Mouse (Mus musculus) right cerebral cortex, postnatal 25 days (tissue): Measurements from ENCODE around the gene Krt28.
A peak's percentile ranks its signal among the peaks of the same experiment; 100 is the strongest.

ENCODE experiments used
- DNase-seq: peaks from one replicate; pipeline ENCODE4 v3.0.0; 2022

Gene Krt28

DNA sequence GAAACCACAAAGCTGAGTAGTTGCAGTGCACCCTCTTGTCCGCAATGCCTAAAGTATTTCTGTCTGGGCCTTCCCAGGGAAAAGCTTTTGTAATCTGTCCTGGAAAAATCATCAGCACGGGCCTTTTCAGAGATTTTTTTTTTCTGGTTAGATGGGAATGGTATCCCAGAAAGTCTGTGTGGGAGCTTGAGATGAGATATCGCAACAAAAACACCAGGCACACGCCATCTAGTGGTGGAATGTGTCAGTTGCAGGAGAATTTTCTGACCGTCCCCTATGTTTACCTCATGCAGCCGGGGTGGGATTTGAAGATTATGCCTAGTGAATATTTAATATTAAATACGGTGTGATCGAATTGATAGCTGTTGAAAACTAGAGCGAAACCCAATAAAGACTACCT, 10.3 kb downstream of the Krt28 start:
- peak; percentile 30 for DNase-seq

DNA sequence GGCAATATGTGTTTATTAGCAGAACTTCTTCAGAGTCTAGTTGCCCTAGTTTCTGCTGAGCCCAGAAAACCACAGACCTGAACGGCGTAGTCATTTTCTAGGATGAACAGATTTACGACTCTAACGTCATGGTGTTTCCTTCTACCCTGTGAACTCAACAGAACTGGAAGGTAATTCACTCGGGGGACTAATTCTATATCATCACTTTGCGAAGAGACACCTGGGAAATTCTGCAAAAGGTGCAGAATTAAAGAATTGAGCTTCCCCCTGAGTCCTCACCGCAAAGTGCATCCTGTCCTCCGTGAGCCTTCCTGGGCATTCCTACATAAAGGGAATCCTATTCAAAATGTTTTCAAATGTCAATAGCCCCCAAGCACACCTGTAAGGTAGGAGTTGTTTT, 13.3 kb downstream of the Krt28 start:
- no peak for DNase-seq

DNA sequence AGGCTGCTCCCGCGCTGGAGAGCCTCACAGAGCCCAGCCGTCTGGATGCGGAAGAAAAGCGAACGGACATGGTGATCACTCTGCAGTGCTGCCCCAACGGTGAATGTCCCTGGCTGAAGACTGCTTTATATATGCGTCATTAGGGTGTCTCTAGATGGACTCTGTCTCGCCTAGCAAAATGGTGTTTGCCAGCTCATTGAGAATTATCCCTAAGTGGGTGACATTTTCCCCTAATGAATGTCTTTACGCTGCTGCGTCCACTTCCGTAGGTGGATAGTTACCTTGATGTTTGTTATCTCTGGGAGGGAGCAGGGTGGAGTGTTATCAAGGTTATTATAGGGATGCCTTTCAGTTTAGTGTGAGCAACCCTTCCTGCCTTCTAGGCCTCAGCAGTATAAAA, 23.7 kb downstream of the Krt28 start, which contains the start of gene Krt27:
Gene Krt27 (minus strand): TSS at position 101 of the 400 bp plus-strand sequence.
- DNase-seq, result no peak

DNA sequence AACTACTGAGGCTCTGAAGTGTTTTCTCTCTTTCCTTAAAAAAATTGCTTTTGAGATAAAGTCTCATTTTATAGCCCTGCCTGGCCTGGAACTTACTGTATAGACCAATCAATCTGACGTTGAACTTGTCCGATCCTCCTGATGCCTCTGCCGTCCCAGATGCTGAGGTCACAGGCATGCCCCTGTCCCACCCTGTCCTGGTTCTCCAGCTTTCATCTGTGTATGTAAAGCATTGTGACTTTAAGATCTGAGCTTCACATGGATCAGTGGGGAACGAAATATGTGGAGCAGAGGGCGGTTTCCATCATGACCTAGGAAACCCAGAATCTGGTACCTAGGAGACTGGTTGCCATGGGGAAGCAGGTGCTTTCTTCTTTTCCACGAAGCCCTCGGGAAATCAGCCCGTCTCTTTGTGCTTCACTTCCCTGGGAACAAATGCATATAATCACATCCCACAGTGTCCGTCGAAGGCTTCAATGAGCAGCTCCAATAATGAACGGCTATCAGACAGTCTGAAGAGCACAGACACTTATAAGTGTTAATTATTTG, 35.3 kb downstream of the Krt28 start:
- no peak for DNase-seq

DNA sequence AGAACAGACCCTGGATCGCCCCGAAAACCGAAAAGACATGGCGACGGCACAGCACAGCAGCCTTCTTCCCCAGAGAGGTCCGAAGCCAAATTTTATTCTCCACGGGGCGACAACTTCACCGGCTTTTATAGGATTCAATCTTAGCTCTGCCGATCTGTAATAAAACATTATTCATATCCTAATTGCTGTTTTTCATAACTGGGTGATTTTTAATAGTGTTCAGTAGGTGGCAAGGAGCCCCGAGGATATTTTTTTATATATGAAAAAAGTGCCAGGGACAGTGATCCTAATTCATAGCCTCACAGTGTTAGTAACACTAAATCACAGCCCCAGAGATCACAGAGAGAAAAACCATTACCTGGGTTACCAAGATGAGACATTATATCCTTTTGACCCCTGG, 36.8 kb downstream of the Krt28 start, which contains the start of gene Krt26:
Gene Krt26 (minus strand): TSS at position 101 of the 400 bp plus-strand sequence.
- no peak for DNase-seq

DNA sequence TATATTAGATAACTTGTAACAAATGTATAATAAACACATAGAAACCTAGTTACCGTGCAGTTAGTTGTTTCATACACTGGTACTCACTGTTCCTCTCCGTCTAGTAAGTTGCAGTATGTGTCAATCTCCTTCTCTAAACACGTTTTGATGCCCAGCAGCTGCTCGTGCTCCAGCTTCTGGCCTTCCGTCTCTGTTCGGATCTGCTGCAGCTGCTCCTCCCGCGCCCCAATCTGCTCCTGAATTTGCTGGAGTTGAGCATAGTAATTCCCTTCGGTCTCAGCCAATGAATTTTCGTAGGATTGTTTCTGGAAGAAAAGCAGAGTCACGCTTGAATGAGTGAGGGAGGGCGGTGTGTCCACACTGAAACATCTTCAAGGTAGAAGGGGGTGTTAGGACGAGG, 41.3 kb downstream of the Krt28 start:
- DNase-seq, result peak; percentile 23

DNA sequence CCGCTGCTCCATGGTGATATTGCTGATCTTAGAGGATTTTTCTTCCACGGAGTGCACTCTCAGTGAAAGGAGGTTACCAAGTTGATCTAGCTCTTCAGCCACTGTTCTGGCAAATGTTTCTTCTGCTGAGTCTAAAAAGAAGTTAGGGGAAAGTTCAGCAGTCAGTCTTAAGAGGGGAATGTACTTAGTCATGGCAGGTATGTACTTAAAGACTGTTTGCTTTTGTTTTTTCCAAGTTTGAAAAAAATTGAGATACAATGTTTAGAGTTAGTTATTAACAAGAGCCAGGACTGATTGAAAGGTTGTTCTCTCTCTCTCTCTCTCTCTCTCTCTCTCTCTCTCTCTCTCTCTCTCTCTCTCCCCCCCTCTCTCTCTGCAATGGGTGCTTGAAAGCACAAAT, 45.0 kb downstream of the Krt28 start:
- DNase-seq, result no peak

DNA sequence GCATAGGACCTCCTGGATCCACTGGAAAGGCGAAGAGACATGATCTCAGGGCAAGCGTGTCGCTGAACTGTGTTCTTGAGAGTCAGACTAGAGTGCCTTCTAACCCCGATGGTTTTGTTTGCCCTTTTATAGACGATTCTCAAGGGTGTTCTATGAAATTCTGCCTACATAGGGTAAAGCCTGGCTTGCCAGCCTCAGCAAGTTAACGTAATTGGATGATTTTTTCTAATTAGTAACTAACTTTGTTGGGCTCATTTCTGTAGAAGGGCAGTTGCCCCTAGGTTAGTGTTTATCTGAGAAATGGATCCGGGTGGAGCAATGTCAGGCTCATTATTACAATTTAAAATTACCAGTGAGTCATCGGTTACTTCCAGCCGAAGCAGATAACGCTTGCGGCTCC, 51.9 kb downstream of the Krt28 start, which contains the start of gene Krt25:
Gene Krt25 (minus strand): TSS at position 101 of the 400 bp plus-strand sequence.
- DNase-seq, result no peak

DNA sequence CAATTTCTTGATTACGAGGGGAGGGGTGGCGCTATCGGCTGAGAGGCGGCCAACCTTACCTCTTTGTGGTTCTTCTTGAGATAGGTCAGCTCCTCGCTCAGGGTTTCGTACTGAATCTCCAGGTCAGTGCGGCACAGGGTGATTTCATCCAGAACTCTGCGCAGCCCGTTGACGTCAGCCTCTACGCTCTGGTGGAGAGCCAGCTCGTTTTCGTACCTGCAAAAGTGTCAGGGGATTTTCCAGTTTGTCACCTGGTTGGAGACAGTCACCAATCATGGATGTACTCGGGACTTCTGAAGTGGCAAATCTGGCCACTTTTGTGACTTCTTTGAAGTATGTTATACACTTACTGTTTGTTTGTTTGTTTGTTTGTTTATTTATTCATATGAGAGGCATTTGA, 53.6 kb downstream of the Krt28 start:
- DNase-seq, result no peak

DNA sequence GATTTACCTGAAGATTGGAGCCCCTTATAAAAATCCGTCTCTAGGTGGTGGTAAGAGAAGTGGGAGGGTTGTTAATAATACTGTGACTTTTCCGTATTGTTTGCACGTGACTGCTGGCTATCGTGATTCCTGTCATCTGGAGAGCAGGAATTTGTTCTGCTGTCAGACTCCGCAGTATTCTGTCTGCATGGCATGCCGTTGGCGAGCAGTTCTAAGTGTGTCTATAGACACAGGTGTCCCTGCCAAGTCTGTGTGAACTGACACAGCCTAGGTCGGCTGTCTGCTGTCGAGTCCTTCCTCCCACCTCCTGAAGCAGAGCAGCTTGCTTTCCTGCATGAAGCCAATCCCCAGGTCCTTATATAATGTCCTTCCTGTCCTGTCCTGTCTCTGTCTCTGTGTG, 55.6 kb downstream of the Krt28 start:
- no peak for DNase-seq

DNA sequence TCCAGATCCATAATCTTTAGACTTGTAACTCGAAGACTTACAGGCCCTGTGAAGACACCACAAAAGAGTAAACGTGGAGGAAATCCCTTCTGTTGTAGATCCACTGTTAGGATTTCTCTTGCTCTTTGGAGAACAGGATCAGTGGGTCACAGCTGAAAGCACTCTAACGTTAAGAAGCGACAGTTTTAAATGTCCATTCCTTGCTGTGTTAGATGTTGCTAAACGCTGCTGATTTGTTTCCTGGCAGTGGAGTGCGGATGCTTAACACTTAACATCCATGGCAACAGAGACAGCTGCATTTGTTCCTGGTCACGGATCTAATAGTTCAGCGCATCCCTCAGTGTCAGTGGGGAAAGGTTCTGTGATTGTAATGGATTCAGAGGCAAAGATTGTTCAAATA, 58.2 kb downstream of the Krt28 start:
- no peak for DNase-seq
